Mouse (Mus musculus) heart, adult 8-10 months (tissue): Measurements from ENCODE around the gene Casq1. TPM values are rescaled to one million over a fixed set of nuclear protein-coding genes. Genes with fewer than 3 reads are reported as not detected.
"Not testable (repeated sequence)": the region's sequence is repeated elsewhere in the genome, so short reads cannot be mapped to it uniquely, and the experiment has no call there.

ENCODE experiments used
- DNase-seq: peaks from one replicate; pipeline ENCODE4 v3.0.0; 2022; ENCODE audit warnings: low spot score
- total RNA-seq, 4 experiments: library from RNA; stranded (reverse); gene quantifications; 2 replicates each; pipeline ENCODE4 v1.2.4; 2022

Gene Casq1
- total RNA-seq: 1 to 10 TPM; 2.5 to 6.9 (median 3.7) TPM

- DNase-seq: no peak
Observed at GRCm38 (mm10) chr1:172219451-172220406, at the start of gene Casq1. Gene Casq1, minus strand, starts transcription at chr1:172219868.

- no peak for DNase-seq
Observed at GRCm38 (mm10) chr1:172261477-172262078, 41.9 kb upstream of the Casq1 start, which contains the start of gene Igsf8. Gene Igsf8, plus strand, starts transcription at chr1:172261641.

- DNase-seq: no peak
Observed at GRCm38 (mm10) chr1:172258314-172258713, 38.6 kb upstream of the Casq1 start, which contains the start of gene Atp1a4. Gene Atp1a4, minus strand, starts transcription at chr1:172258414.

GRCm38 (mm10) chr1:172247679-172248078, 28.0 kb upstream of the Casq1 start:
- no peak for DNase-seq

- DNase-seq: no peak
Observed at GRCm38 (mm10) chr1:172247216-172247615, 27.5 kb upstream of the Casq1 start.

- DNase-seq: not testable (repeated sequence)
Observed at GRCm38 (mm10) chr1:172244645-172245044, 25.0 kb upstream of the Casq1 start.

- peak; percentile 21 for DNase-seq
Observed at GRCm38 (mm10) chr1:172243547-172244205, 24.0 kb upstream of the Casq1 start.

GRCm38 (mm10) chr1:172242401-172242800, 22.7 kb upstream of the Casq1 start:
- DNase-seq: peak; percentile 39

GRCm38 (mm10) chr1:172240945-172241708, 21.5 kb upstream of the Casq1 start:
- no peak for DNase-seq

GRCm38 (mm10) chr1:172229215-172229614, 9.5 kb upstream of the Casq1 start:
- no peak for DNase-seq

GRCm38 (mm10) chr1:172228209-172228608, 8.5 kb upstream of the Casq1 start:
- no peak for DNase-seq

- no peak for DNase-seq
Observed at GRCm38 (mm10) chr1:172221297-172222063, 1.8 kb upstream of the Casq1 start.

- peak; percentile 93 for DNase-seq
Observed at GRCm38 (mm10) chr1:172220414-172220813, 746 bp upstream of the Casq1 start.

GRCm38 (mm10) chr1:172218164-172218910, 1.3 kb downstream of the Casq1 start:
- no peak for DNase-seq

GRCm38 (mm10) chr1:172217148-172217547, 2.5 kb downstream of the Casq1 start:
- DNase-seq: peak; percentile 97

GRCm38 (mm10) chr1:172214748-172215147, 4.9 kb downstream of the Casq1 start:
- DNase-seq: no peak

GRCm38 (mm10) chr1:172213771-172214170, 5.9 kb downstream of the Casq1 start:
- no peak for DNase-seq

- no peak for DNase-seq
Observed at GRCm38 (mm10) chr1:172212776-172213175, 6.9 kb downstream of the Casq1 start.

- no peak for DNase-seq
Observed at GRCm38 (mm10) chr1:172207111-172207584, 12.5 kb downstream of the Casq1 start.
